Mouse (Mus musculus) embryonic fibroblast, embryonic 13.5 days (primary cell): ENCODE results near the gene Dlgap5.

Source experiments
- CTCF ChIP-seq: IDR thresholded peaks from 2 replicates; pipeline ENCODE4 v1.5.1; 2011; ENCODE audit warnings: mild to moderate bottlenecking, control low read depth, low read length, moderate library complexity, borderline replicate concordance; ENCODE audit not compliant: insufficient read depth
- POLR2A ChIP-seq: IDR thresholded peaks from 2 replicates; pipeline ENCODE4 v1.6.1; 2011; ENCODE audit warnings: low read depth, mild to moderate bottlenecking, control low read depth, low read length, moderate library complexity

DNA sequence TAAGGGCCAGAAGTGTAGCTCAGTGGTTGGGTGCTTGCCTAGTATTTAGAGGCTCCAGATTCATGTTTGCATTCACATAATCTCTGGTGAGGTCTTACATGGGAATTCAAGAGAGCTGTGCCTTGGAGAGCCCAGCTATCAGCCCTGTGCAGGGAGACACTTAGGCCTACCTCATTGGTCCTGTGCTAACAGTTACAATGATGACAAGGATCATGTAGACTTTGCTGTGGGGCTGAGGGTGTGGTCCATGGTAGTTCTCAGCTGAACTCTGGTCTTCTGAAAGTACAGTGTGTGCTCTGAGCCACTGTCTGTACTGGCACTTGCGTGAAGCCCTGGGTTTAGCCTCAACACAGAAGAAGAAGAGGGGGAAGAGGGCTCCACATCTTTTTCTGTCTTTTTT is 71.5 kb downstream of the Dlgap5 start:
- TF ChIP-seq CTCF (no peak), POLR2A (no peak)
